Mouse (Mus musculus) midbrain, embryonic 14.5 days (tissue): ENCODE results near the gene Cfap57. TPM values are rescaled to one million over a fixed set of nuclear protein-coding genes. Genes with fewer than 3 reads are reported as not detected.
A peak's percentile ranks its signal among the peaks of the same experiment; 100 is the strongest.
"Not testable (repeated sequence)": the region's sequence is repeated elsewhere in the genome, so short reads cannot be mapped to it uniquely, and the experiment has no call there.

Experiments used
- ATAC-seq: fragments of 200-750 bp; cut with Nextera tagmentation; 2 replicates; pipeline ENCODE4 v1.8.0; 2017; ENCODE audit warnings: moderate number of reproducible peaks, moderate library complexity; ENCODE audit not compliant: low FRiP score, low TSS enrichment
- DNase-seq: peaks from one replicate; pipeline ENCODE4 v3.0.0-alpha.2; 2015
- H3K27ac ChIP-seq: fragments of 300-500 bp; sonication (generic); replicated peaks from 2 replicates; pipeline ENCODE4 v1.5.1; 2014; ENCODE audit warnings: mild to moderate bottlenecking, low read depth, low read length, moderate library complexity
- H3K27me3 ChIP-seq: fragments of 300-500 bp; sonication (generic); 2 replicates; pipeline ENCODE4 v1.6.1; 2014; ENCODE audit warnings: low read length, control low read depth, mixed read lengths; ENCODE audit not compliant: control insufficient read depth, insufficient read depth
- H3K36me3 ChIP-seq: fragments of 300-500 bp; sonication (generic); 2 replicates; pipeline ENCODE4 v1.6.1; 2014; ENCODE audit warnings: low read length, control low read depth; ENCODE audit not compliant: control insufficient read depth, insufficient read depth
- H3K4me1 ChIP-seq: fragments of 300-500 bp; sonication (generic); 2 replicates; pipeline ENCODE4 v1.6.1; 2014; ENCODE audit warnings: mild to moderate bottlenecking, antibody characterized with exemption, low read length, control low read depth; ENCODE audit not compliant: control insufficient read depth, insufficient read depth
- H3K4me2 ChIP-seq: fragments of 300-500 bp; sonication (generic); 2 replicates; pipeline ENCODE4 v1.6.1; 2014; ENCODE audit warnings: mild to moderate bottlenecking, low read length, moderate library complexity
- H3K4me3 ChIP-seq: fragments of 300-500 bp; sonication (generic); replicated peaks from 2 replicates; pipeline ENCODE4 v1.5.1; 2014; ENCODE audit warnings: low read depth, low read length
- H3K9ac ChIP-seq: fragments of 300-500 bp; sonication (generic); replicated peaks from 2 replicates; pipeline ENCODE4 v1.6.1; 2014; ENCODE audit warnings: mild to moderate bottlenecking, low read length, moderate library complexity
- H3K9me3 ChIP-seq: fragments of 300-500 bp; sonication (generic); 2 replicates; pipeline ENCODE4 v1.6.1; 2016; ENCODE audit warnings: low read length, control low read depth, mixed read lengths; ENCODE audit not compliant: control insufficient read depth
- WGBS: fragments of 180-500 bp; shearing (Covaris S2); extraction: QIAGEN DNeasy Blood & Tissue Kit; methylation state at CpG from one replicate; pipeline ENCODE4 v1.1.7; 2014; 5-methylcytosine and 5-hydroxymethylcytosine counted together
- polyA plus RNA-seq: library from polyadenylated mRNA; unstranded; fragments of >200 nt; fragmentation: Nextera tagmentation; extraction: Ambion mirVana; gene quantifications from 2 replicates; pipeline ENCODE4 v1.2.1, GENCODE M21; 2014

Cfap57 gene
- polyA plus RNA-seq, 1 experiment from 2014 or later, result 1.8 TPM

GRCm38 (mm10) chr4:118547424-118548129 is 73.0 kb downstream of the Cfap57 start:
- not testable (repeated sequence) for H3K9ac ChIP-seq, H3K4me1 ChIP-seq, H3K27me3 ChIP-seq, DNase-seq, ATAC-seq, H3K27ac ChIP-seq, H3K36me3 ChIP-seq, H3K4me3 ChIP-seq, H3K4me2 ChIP-seq, H3K9me3 ChIP-seq
- 91% methylated on average over 22 of the region's 23 CpGs for WGBS

- Histone ChIP-seq H3K9ac (no peak overlapping the region), H3K4me1 (0 out of 2 replicates have a peak, but pooled peaks cover 7% of the 10 kb centered on the region), H3K4me2 (no peak overlapping the region), H3K36me3 (no peaks in the 10 kb centered on the region), H3K9me3 (no peaks in the 10 kb centered on the region), H3K27ac (no peak overlapping the region), H3K27me3 (no peaks in the 10 kb centered on the region), H3K4me3 (no peak overlapping the region)
- 80% methylated on average over 14 of the region's 14 CpGs for WGBS
- DNase-seq (no peak), ATAC-seq (no peak)
Measured at GRCm38 (mm10) chr4:118544441-118545127, 76.0 kb downstream of the Cfap57 start.

- 3% methylated on average over 24 of the region's 24 CpGs for WGBS
- H3K9ac ChIP-seq, result peak within 1 kb of the TSS; percentile 36; the same call in 1 of the 2 replicates
- no peaks in the 10 kb centered on the region for H3K36me3 ChIP-seq
- no peaks in the 10 kb centered on the region for H3K9me3 ChIP-seq
- peak within 1 kb of the TSS; percentile 30 for H3K4me3 ChIP-seq
- ATAC-seq (peak; percentile 55; the same call in 1 of the 2 replicates), DNase-seq (peak; percentile 1)
- H3K27ac ChIP-seq, result no peak within 1 kb of the TSS
- H3K27me3 ChIP-seq, result no peaks in the 10 kb centered on the region
- peak within 1 kb of the TSS; percentile 58 for H3K4me2 ChIP-seq
- H3K4me1 ChIP-seq, result 0 out of 2 replicates have a peak, but pooled peaks cover 7% of the 10 kb centered on the region
Measured at GRCm38 (mm10) chr4:118543592-118544260, 76.9 kb downstream of the Cfap57 start, which contains the start of gene Tmem125. TSS of gene Tmem125 (minus strand) at chr4:118544044.

GRCm38 (mm10) chr4:118543158-118543530 is 77.4 kb downstream of the Cfap57 start:
- no peak overlapping the region for H3K27ac ChIP-seq
- H3K36me3 ChIP-seq, result no peaks in the 10 kb centered on the region
- 20% methylated on average over 13 of the region's 13 CpGs for WGBS
- no peaks in the 10 kb centered on the region for H3K27me3 ChIP-seq
- H3K9ac ChIP-seq, result no peak overlapping the region
- no peaks in the 10 kb centered on the region for H3K9me3 ChIP-seq
- no peak for ATAC-seq
- DNase-seq, result peak; percentile 1
- H3K4me1 ChIP-seq, result 0 out of 2 replicates have a peak, but pooled peaks cover 7% of the 10 kb centered on the region
- H3K4me3 ChIP-seq, result peak overlapping the region; percentile 30
- peak overlapping the region; percentile 58 for H3K4me2 ChIP-seq

- DNase-seq (no peak), ATAC-seq (no peak)
- H3K9ac ChIP-seq, result no peak overlapping the region
- H3K4me2 ChIP-seq, result no peak overlapping the region
- no peak overlapping the region for H3K4me3 ChIP-seq
- H3K27ac ChIP-seq, result no peak overlapping the region
- H3K36me3 ChIP-seq, result no peaks in the 10 kb centered on the region
- H3K4me1 ChIP-seq, result 0 out of 2 replicates have a peak, but pooled peaks cover 7% of the 10 kb centered on the region
- no peaks in the 10 kb centered on the region for H3K27me3 ChIP-seq
- 67% methylated on average over 9 of the region's 9 CpGs for WGBS
- H3K9me3 ChIP-seq, result no peaks in the 10 kb centered on the region
Measured at GRCm38 (mm10) chr4:118542510-118543157, 77.9 kb downstream of the Cfap57 start.

GRCm38 (mm10) chr4:118539904-118540303 is 80.7 kb downstream of the Cfap57 start:
- Histone ChIP-seq H3K27ac (no peak overlapping the region), H3K36me3 (no peaks in the 10 kb centered on the region), H3K9me3 (no peaks in the 10 kb centered on the region), H3K9ac (no peak overlapping the region), H3K4me3 (no peak overlapping the region), H3K4me2 (no peak overlapping the region), H3K4me1 (0 out of 2 replicates have a peak, but pooled peaks cover 7% of the 10 kb centered on the region), H3K27me3 (no peaks in the 10 kb centered on the region)
- WGBS, result 5% methylated on average over 10 of the region's 10 CpGs
- ATAC-seq (no peak), DNase-seq (no peak)

GRCm38 (mm10) chr4:118537801-118538200 is 82.8 kb downstream of the Cfap57 start:
- Histone ChIP-seq H3K4me2 (no peak overlapping the region), H3K9ac (no peak overlapping the region), H3K27me3 (no peaks in the 10 kb centered on the region), H3K27ac (no peak overlapping the region), H3K4me3 (no peak overlapping the region), H3K9me3 (no peaks in the 10 kb centered on the region), H3K4me1 (no peaks in the 10 kb centered on the region), H3K36me3 (no peaks in the 10 kb centered on the region)
- 52% methylated on average over 6 of the region's 6 CpGs for WGBS
- ATAC-seq (no peak), DNase-seq (no peak)

- H3K4me3 ChIP-seq, result no peak overlapping the region
- DNase-seq (no peak), ATAC-seq (no peak)
- H3K4me2 ChIP-seq, result no peak overlapping the region
- H3K4me1 ChIP-seq, result no peaks in the 10 kb centered on the region
- no peak overlapping the region for H3K27ac ChIP-seq
- WGBS, result 82% methylated on average over 6 of the region's 6 CpGs
- H3K36me3 ChIP-seq, result no peaks in the 10 kb centered on the region
- H3K27me3 ChIP-seq, result no peaks in the 10 kb centered on the region
- H3K9ac ChIP-seq, result no peak overlapping the region
- no peaks in the 10 kb centered on the region for H3K9me3 ChIP-seq
Measured at GRCm38 (mm10) chr4:118535610-118536009, 85.0 kb downstream of the Cfap57 start.
